Mouse (Mus musculus): ENCODE results near the gene Fam24b. TPM values are rescaled to one million over a fixed set of nuclear protein-coding genes. Genes with fewer than 3 reads are reported as not detected.

Fam24b gene
- not detected for total RNA-seq (2021)

- DNase-seq: no peak
Observed at GRCm38 (mm10) chr7:131329416-131329815, at the start of gene Fam24b. Gene Fam24b, minus strand, starts transcription at chr7:131329516.

- no peak for DNase-seq
Observed at GRCm38 (mm10) chr7:131371880-131372651, 42.8 kb upstream of the Fam24b start.

- no peak for DNase-seq
Observed at GRCm38 (mm10) chr7:131371470-131371860, 42.1 kb upstream of the Fam24b start.

- DNase-seq: peak; percentile 88 to 90
Observed at GRCm38 (mm10) chr7:131370648-131371469, 41.5 kb upstream of the Fam24b start, which contains the start of gene Pstk. Gene Pstk, plus strand, starts transcription at chr7:131371141.

- no peak for DNase-seq
Observed at GRCm38 (mm10) chr7:131364131-131364530, 34.8 kb upstream of the Fam24b start.

- peak; percentile 91 to 92 for DNase-seq
Observed at GRCm38 (mm10) chr7:131362615-131363300, 33.4 kb upstream of the Fam24b start, which contains the start of gene 2310057M21Rik. Gene 2310057M21Rik, minus strand, starts transcription at chr7:131362759.

- DNase-seq: no peak
Observed at GRCm38 (mm10) chr7:131362269-131362614, 32.9 kb upstream of the Fam24b start.

- DNase-seq: no peak
Observed at GRCm38 (mm10) chr7:131356105-131356504, 26.8 kb upstream of the Fam24b start.

GRCm38 (mm10) chr7:131345856-131346541, 16.7 kb upstream of the Fam24b start:
- no peak for DNase-seq

- no peak for DNase-seq
Observed at GRCm38 (mm10) chr7:131337502-131338068, 8.3 kb upstream of the Fam24b start.

GRCm38 (mm10) chr7:131333564-131333963, 4.2 kb upstream of the Fam24b start, which contains the start of gene Fam24a:
Gene Fam24a, plus strand, starts transcription at chr7:131333864.
- no peak for DNase-seq

GRCm38 (mm10) chr7:131331688-131332087, 2.4 kb upstream of the Fam24b start:
- DNase-seq: no peak

GRCm38 (mm10) chr7:131327054-131327453, 2.3 kb downstream of the Fam24b start:
- no peak for DNase-seq

GRCm38 (mm10) chr7:131322192-131322591, 7.1 kb downstream of the Fam24b start, which contains the start of gene Cuzd1:
Gene Cuzd1, minus strand, starts transcription at chr7:131322292.
- DNase-seq: no peak

GRCm38 (mm10) chr7:131318340-131318739, 11.0 kb downstream of the Fam24b start:
- no peak for DNase-seq

GRCm38 (mm10) chr7:131317587-131317986, 11.7 kb downstream of the Fam24b start:
- DNase-seq: no peak

GRCm38 (mm10) chr7:131314493-131314892, 14.8 kb downstream of the Fam24b start:
- DNase-seq: no peak

GRCm38 (mm10) chr7:131306733-131307132, 22.6 kb downstream of the Fam24b start:
- no peak for DNase-seq

- no peak for DNase-seq
Observed at GRCm38 (mm10) chr7:131303340-131303739, 26.0 kb downstream of the Fam24b start.

GRCm38 (mm10) chr7:131297151-131297550, 32.2 kb downstream of the Fam24b start:
- no peak for DNase-seq
